Mouse (Mus musculus) embryo, embryonic 11 days (tissue): ENCODE results near the gene Gm5475.
A peak's percentile ranks its signal among the peaks of the same experiment; 100 is the strongest.

Source experiments
- DNase-seq: peaks from one replicate; pipeline ENCODE4 v3.0.0-alpha.2; 2015

Gm5475 gene

GRCm38 (mm10) chr15:100414942-100415341 lies 7.0 kb upstream of the Gm5475 start:
- no peak for DNase-seq

GRCm38 (mm10) chr15:100415684-100416083 lies 6.3 kb upstream of the Gm5475 start:
- no peak for DNase-seq

- DNase-seq = no peak
Observed at GRCm38 (mm10) chr15:100417854-100418450, 4.0 kb upstream of the Gm5475 start.

GRCm38 (mm10) chr15:100419311-100419710 lies 2.6 kb upstream of the Gm5475 start:
- DNase-seq = no peak

DNA sequence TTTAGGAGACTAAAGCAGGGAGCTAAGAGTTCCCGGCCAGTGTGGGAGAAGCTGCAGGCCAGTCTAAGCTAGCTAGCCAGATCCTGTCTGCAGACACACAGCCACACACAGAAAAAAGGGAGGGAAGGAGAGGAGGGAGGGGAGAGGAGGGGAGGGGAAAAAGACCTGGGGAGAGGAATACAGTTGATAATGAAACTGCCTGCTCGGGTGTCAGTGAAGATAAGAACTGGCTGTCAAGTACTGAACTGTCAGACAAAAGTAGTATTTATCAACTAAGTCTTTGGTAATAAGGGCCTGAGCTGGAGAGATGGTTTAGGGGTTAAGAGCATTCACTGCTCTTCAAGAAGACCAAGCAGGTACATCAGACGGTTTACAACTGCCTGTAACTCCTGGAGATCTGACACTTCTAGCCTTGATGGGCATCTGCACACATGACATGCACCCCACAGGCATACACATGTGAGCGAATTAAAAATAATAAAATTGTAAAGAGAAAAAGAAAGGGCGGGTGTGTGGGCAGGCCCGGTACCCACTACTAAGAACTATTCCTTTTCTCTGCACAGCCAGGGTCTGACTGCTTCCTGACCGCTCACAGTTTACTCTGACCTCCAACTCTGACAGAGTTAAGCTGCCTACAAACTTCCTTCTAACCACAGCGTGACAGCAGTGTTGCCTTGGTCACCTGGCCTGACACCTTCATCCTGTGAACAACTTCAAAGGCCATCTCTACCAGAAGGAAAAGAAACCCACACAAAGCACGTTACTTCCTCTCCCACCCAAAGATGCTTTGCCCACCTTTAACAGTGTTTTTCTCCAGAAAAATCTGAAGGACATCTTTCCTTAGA lies 1.8 kb upstream of the Gm5475 start:
- DNase-seq = no peak

DNA sequence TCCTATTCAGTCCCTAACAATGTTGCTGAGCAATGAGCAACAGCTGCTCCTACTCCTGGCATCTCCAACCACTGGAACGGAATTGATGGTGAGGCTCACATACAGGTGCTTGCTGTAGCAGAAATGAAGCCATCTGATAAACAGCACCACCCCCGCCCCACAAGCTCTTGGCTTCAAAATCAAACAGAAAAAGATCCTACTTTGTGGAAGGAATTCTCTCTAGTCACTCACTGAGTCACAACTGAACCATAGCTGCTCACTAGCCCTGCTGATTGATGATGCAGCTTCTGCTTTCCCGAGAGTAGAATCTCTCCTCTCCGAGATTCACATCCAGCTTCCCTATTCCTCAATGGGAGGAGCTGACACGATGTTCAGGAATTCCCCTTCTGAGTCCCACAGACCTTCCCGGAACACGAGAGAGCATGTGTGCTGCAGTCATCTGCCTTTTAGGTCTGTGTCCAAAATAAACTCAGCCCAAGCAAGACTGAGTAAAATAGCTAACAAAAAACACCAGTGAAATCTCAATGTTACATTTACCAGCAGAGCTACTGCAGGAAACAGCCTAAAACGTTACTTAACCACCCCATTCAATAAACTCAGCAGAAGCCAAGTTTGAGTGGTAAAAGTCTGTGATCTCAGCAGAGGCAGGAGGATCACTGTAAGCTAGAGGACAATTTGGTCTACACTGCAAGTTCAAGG lies 739 bp upstream of the Gm5475 start:
- DNase-seq = no peak

GRCm38 (mm10) chr15:100422476-100422875 lies 529 bp downstream of the Gm5475 start:
- DNase-seq = peak; percentile 65

- peak; percentile 96 for DNase-seq
Observed at GRCm38 (mm10) chr15:100422899-100423860, 1.2 kb downstream of the Gm5475 start.

DNA sequence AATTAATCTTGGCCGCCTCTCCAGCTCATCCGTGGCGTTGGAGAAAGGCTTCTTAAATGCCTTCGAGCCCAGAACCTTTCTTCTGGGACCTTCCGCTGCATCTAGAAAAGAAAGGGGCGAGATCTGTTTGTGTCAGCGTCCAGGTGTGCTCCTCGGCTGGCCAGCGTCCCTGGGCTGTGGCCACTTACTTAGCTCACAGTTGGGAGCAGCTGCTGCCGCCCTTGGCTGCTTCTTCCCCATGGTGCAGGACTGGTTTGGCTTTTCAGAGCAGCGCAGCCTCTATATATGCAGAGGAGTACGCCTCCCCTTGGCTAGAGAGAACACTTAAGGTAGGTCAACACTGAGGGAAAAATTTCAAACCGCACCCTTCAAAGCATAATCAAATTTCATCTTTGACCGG lies 2.0 kb downstream of the Gm5475 start:
- DNase-seq = peak; percentile 48

DNA sequence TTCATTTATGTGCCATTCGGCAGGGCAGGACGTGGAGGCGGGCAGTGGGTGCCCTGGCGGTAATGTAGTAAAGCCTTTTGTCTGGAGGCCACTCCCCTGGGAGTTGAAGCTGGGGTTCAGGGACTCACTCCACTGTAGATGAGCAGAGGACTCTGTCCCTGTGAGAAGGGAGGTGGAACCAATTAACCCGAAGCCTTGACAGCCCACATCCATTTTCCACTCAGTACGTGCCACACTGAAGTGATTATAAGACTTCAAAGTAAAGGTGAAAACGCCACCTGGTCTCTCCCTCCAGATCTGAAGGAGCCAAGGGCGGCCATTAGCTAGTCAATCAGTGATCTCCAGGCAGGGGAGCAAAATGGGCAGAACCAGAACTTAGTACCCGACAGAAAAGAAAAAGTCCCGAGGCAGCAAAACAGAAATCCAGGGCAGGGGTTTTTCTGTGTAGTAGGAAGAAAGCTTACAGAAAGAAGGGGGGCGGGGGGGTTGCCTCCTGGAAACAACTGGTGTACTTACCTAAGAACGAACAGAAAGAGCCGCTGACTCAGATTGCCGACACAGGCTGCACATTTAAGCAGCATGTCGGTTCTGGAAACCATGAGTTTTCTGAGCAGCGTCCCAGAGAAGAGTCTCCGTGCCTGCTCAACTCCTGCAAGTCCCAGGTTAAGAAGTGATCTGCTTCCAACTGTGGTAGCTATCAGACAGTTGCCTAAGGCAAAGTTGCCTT lies 2.6 kb downstream of the Gm5475 start, which contains the start of gene Slc11a2:
Slc11a2 (minus strand) TSS at position 677 of the 727 bp plus-strand sequence.
- DNase-seq = peak; percentile 39

DNA sequence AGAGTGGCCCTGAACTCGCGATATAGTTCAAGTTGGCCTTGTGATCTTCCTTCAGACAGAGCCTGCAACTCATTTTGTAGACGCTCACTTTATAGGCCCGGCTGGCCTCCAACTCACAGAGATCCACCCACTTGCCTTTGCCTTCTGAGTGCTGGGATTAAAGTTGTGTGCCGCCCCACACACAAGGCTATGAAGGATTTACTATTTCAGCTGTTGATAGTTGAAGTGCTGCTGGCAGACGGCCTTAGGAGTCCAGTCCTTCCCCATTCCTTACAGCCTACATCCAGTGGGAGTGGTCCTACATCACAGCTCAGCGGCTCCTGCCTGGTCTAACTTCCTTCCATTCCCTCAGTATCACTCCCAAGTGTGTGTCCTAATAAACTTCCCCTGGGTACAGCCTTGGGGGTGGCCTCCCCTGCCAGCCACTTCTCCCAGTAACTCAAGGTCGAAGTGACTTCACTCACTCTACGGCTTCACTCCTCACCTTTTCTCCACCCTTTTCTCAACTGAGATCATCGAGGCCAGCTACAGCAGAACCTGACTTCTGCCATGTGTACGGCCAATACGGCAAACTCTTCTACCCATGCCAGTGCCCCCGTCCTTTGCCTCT lies 6.5 kb downstream of the Gm5475 start:
- DNase-seq = no peak

GRCm38 (mm10) chr15:100429959-100430565 lies 8.1 kb downstream of the Gm5475 start:
- no peak for DNase-seq

DNA sequence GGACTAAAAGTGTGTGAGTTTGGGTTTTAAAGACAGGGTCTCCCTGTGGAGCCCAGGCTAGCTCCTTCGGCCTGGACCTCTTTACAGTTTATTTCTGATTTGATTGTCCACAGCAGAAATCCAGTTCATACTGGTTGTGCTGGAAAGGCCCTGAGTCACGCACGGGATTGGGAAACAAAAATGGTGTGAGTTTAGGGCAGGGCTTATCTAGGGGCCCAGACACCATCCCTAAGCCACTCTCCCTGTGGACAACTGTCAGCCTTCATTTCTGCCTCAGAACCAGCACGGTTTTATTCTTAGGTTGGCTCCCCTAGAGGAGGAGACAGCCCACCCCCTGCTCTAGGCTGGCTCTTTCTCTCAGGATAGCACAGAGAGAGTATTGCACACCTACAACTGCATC lies 11.3 kb downstream of the Gm5475 start:
- DNase-seq = no peak

- no peak for DNase-seq
Observed at GRCm38 (mm10) chr15:100436112-100436511, 14.2 kb downstream of the Gm5475 start.

DNA sequence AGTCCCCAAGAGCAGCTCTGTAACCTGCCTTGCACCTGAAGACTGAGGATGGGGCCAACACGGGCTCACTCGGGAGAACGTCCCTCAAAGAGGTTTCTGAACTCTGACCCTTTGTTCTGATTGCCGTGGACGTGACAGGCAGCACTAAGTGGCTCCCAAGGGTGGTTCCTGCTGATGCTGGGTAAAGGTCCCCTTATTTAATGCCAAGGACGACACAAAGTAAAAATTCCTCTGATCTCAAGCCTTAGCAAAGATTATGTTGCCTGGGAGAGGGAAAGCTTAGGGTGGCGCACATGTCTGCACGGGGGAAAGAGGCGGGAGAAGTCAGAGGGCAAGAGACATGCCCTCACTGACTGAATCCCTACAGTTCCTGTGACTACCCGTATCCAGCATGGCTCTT lies 14.6 kb downstream of the Gm5475 start:
- DNase-seq = no peak

- DNase-seq = peak; percentile 96
Observed at GRCm38 (mm10) chr15:100443126-100443922, 21.4 kb downstream of the Gm5475 start.

GRCm38 (mm10) chr15:100446887-100447286 lies 24.9 kb downstream of the Gm5475 start:
- DNase-seq = no peak

- DNase-seq = no peak
Observed at GRCm38 (mm10) chr15:100448572-100448971, 26.6 kb downstream of the Gm5475 start.

DNA sequence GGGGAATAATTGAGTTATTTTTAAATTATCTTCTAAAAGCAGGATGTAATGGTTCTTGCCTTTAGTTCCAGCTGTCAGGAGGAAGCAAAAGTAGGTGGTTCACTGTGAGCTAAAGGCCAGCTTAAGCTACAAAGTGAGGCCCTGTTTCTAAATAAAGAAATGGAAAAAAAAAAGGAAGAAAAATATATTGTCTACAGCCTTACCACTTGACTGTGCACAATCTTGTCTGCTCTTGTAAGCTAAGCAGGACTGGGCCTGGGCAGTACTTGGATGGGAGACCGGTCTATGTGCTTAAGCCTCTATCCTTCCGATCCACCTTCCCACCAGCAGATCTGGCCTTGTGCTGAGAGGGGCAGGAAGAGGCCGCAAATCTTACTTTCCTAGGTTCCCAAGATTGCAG lies 27.5 kb downstream of the Gm5475 start:
- DNase-seq = no peak

DNA sequence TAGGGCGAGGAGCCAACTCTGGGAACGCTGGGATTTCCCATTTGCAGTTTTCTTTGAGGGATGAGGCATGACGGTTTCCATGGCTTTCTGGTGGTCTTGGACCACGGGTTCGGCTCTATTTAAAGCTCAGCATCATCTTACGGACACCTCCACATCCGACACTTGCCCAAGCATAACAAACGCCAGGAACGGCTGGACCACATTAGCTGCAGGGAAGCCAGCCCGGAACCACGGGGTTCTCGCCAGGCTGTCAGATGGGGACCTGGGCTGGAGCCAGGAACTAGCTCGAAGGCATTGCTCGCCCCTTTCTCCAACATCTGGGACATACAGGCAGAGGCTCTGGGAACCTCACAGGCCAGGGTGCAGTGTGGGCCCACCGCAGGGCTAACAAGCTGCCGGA lies 29.3 kb downstream of the Gm5475 start:
- no peak for DNase-seq
